Mouse (Mus musculus): ENCODE measurements around the gene Gm19965. TPM values are rescaled to one million over a fixed set of nuclear protein-coding genes. Genes with fewer than 3 reads are reported as not detected.

Gene Gm19965
- polyA plus RNA-seq (2015; fragmentation: Nextera tagmentation; extraction: Ambion mirVana): not detected in 2 replicates

GRCm38 (mm10) chr1:116802683-116803082 is at the start of gene Gm19965:
Gene Gm19965, plus strand, starts transcription at chr1:116802983.

